8 mouse cellular contexts compared by ENCODE assay signal in the genomic region with DNA sequence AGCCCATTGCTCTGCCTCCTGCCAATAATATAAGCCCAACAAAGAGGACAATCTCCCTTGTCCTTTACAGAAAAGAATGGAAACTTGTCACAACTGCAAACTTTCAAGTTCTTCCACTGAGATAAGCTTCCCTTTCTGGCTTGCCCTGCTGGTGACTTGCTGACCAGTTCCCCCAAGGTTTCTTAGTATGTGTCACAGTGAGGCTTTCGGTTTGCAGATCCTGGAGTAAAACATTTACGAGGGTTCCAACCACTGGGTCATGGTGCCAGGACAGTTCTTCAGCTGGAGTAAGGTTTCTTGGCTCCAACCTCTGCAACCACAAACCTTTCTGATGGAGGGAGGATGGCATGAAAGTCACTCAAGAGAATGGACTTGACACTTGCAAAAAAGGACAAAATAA.
A peak's percentile ranks its signal among the peaks of the same experiment; 100 is the strongest.
DNase-seq lines count a peak whose midpoint lies in the region; ATAC-seq and TF ChIP-seq lines count a peak whose summit lies in the region.

No protein-coding gene starts in this region.

- no peaks in the 10 kb centered on the region for H3K27me3 ChIP-seq in Patski
- H3K27me3 ChIP-seq in liver, embryonic 13.5 days = no peaks in the 10 kb centered on the region

- in situ Hi-C loops in Patski (cut with MboI; ENCODE audit: low pct_unique_long_range_greater_than_20kb) = no loop called here

- H3K4me3 ChIP-seq in liver, embryonic 13.5 days (replicated peaks) = no peak overlapping the region

- H3K36me3 ChIP-seq in liver, embryonic 13.5 days = no peaks in the 10 kb centered on the region

- ATAC-seq in Patski = peak; percentile 22
- ATAC-seq in liver, embryonic 13.5 days (ENCODE audit: low read depth) = no peak

- intact Hi-C loops in gastrocnemius, postnatal 14 days (cut with DNase I; ENCODE audit: low total_unique reads) = no loop called here
- intact Hi-C loops in gastrocnemius, postnatal 36 days (cut with DNase I) = loop anchor here (5.0 kb wide), 2 partner anchors 108 to 152 kb away; a partner anchor contains a TSS

- H3K9me3 ChIP-seq in liver, embryonic 13.5 days (replicated peaks) = no peaks in the 10 kb centered on the region

- peak overlapping the region; percentile 87 for H3K27ac ChIP-seq in liver, embryonic 13.5 days

- H3K9ac ChIP-seq in liver, embryonic 13.5 days = peak overlapping the region; percentile 62

- TF ChIP-seq CTCF in Patski (IDR thresholded peaks at IDR 0.05) = no peak

- peak overlapping the region; percentile 60 for H3K4me2 ChIP-seq in liver, embryonic 13.5 days

- POLR2A ChIA-PET in Patski (lab: Charles Lee) = interaction anchor here (1.0 to 1.5 kb wide), 2 partner anchors 9 to 12 kb away, joined by 3 to 4 read pairs; no protein-coding TSS in a partner anchor

- 42% methylated on average over 2 of the region's 2 CpGs for WGBS in liver, embryonic 13.5 days (ENCODE audit: insufficient replicate concordance)

- CTCF ChIA-PET in Patski (lab: Charles Lee) = interaction anchor here (1.0 to 1.5 kb wide), 5 partner anchors 8 to 81 kb away, joined by 3 to 6 read pairs (median 3); no protein-coding TSS in a partner anchor

- DNase-seq in gastrocnemius, postnatal 14 days = peak; percentile 16
- no peak for DNase-seq in gastrocnemius, postnatal 36 days
- DNase-seq in kidney, adult 8-10 months = peak; percentile 12 to 45
- no peak for DNase-seq in kidney, postnatal 4 days
- peak; percentile 34 for DNase-seq in Patski (ENCODE audit: low read depth, low spot score)
- DNase-seq in liver, embryonic 13.5 days = no peak
- DNase-seq in yolk sac, embryonic 10.5 days (ENCODE audit: low spot score) = no peak
- no peak for DNase-seq in embryo, embryonic 10 days (ENCODE audit: low spot score)

- H3K4me1 ChIP-seq in liver, embryonic 13.5 days (replicated peaks) = peaks cover 46% of the 10 kb centered on the region

Comparison
In these comparisons a context has a peak if more than half of its experiments do, and no peak if none do; other contexts are left out.
1. DNase-seq: peak in gastrocnemius, postnatal 14 days (single experiment), kidney, adult 8-10 months (2 of 2) and Patski (single experiment); none in gastrocnemius, postnatal 36 days (0 of 2), kidney, postnatal 4 days (0 of 2), liver, embryonic 13.5 days (single experiment), yolk sac, embryonic 10.5 days (single experiment) and embryo, embryonic 10 days (single experiment).